Mouse (Mus musculus): ENCODE results near the gene Gcg. TPM values are rescaled to one million over a fixed set of nuclear protein-coding genes. Genes with fewer than 3 reads are reported as not detected.
A peak's percentile ranks its signal among the peaks of the same experiment; 100 is the strongest.

The Gcg gene
- polyA plus RNA-seq, 1 experiment from 2014 or later: not detected

- 38% methylated on average over 9 of the region's 9 CpGs for WGBS
- no peaks in the 10 kb centered on the region for H3K9me3 ChIP-seq
- no peak overlapping the region for H3K4me3 ChIP-seq
- no peak overlapping the region for H3K9ac ChIP-seq
- no peaks in the 10 kb centered on the region for H3K36me3 ChIP-seq
- no peak for ATAC-seq (ENCODE audit: insufficient number of reproducible peaks, low FRiP score, low TSS enrichment, low read depth)
- H3K4me2 ChIP-seq: no peak overlapping the region
- H3K27me3 ChIP-seq: no peaks in the 10 kb centered on the region
- no peaks in the 10 kb centered on the region for H3K4me1 ChIP-seq
- H3K27ac ChIP-seq: no peak overlapping the region
Observed at GRCm38 (mm10) chr2:62458070-62458469, 25.4 kb downstream of the Gcg start.

- H3K4me2 ChIP-seq: no peak overlapping the region
- 79% methylated on average over 11 of the region's 11 CpGs for WGBS
- no peaks in the 10 kb centered on the region for H3K4me1 ChIP-seq
- no peak overlapping the region for H3K4me3 ChIP-seq
- no peaks in the 10 kb centered on the region for H3K36me3 ChIP-seq
- H3K9ac ChIP-seq: no peak overlapping the region
- H3K27ac ChIP-seq: no peak overlapping the region
- no peaks in the 10 kb centered on the region for H3K9me3 ChIP-seq
- H3K27me3 ChIP-seq: no peaks in the 10 kb centered on the region
- ATAC-seq (ENCODE audit: insufficient number of reproducible peaks, low FRiP score, low TSS enrichment, low read depth): no peak
Observed at GRCm38 (mm10) chr2:62454991-62455390, 28.5 kb downstream of the Gcg start.

GRCm38 (mm10) chr2:62454033-62454432, 29.4 kb downstream of the Gcg start:
- Histone ChIP-seq H3K9ac (no peak overlapping the region), H3K27ac (no peak overlapping the region), H3K36me3 (no peaks in the 10 kb centered on the region), H3K4me2 (no peak overlapping the region), H3K27me3 (no peaks in the 10 kb centered on the region), H3K4me3 (no peak overlapping the region), H3K9me3 (no peaks in the 10 kb centered on the region), H3K4me1 (no peaks in the 10 kb centered on the region)
- 74% methylated on average over 6 of the region's 6 CpGs for WGBS
- no peak for ATAC-seq (ENCODE audit: insufficient number of reproducible peaks, low FRiP score, low TSS enrichment, low read depth)

- no peaks in the 10 kb centered on the region for H3K36me3 ChIP-seq
- H3K4me1 ChIP-seq: no peaks in the 10 kb centered on the region
- no peak for ATAC-seq (ENCODE audit: insufficient number of reproducible peaks, low FRiP score, low TSS enrichment, low read depth)
- H3K4me2 ChIP-seq: no peak overlapping the region
- 80% methylated on average over 6 of the region's 6 CpGs for WGBS
- H3K27me3 ChIP-seq: no peaks in the 10 kb centered on the region
- no peak overlapping the region for H3K9ac ChIP-seq
- no peak overlapping the region for H3K4me3 ChIP-seq
- H3K27ac ChIP-seq: no peak overlapping the region
- no peaks in the 10 kb centered on the region for H3K9me3 ChIP-seq
Observed at GRCm38 (mm10) chr2:62450364-62450763, 33.1 kb downstream of the Gcg start.

- Histone ChIP-seq H3K4me2 (no peak overlapping the region), H3K4me3 (no peak overlapping the region), H3K27me3 (no peaks in the 10 kb centered on the region), H3K4me1 (no peaks in the 10 kb centered on the region), H3K36me3 (no peaks in the 10 kb centered on the region), H3K9me3 (no peaks in the 10 kb centered on the region), H3K9ac (no peak overlapping the region), H3K27ac (no peak overlapping the region)
- WGBS: 76% methylated on average over 5 of the region's 5 CpGs
- ATAC-seq (ENCODE audit: insufficient number of reproducible peaks, low FRiP score, low TSS enrichment, low read depth): no peak
Observed at GRCm38 (mm10) chr2:62449692-62450346, 33.6 kb downstream of the Gcg start.

GRCm38 (mm10) chr2:62440802-62441544, 42.5 kb downstream of the Gcg start:
- no peaks in the 10 kb centered on the region for H3K27me3 ChIP-seq
- no peaks in the 10 kb centered on the region for H3K9me3 ChIP-seq
- 0 out of 2 replicates have a peak, but pooled peaks have one; percentile 30 for ATAC-seq (ENCODE audit: insufficient number of reproducible peaks, low FRiP score, low TSS enrichment, low read depth)
- WGBS: 59% methylated on average over 13 of the region's 13 CpGs
- H3K4me2 ChIP-seq: no peak overlapping the region
- no peaks in the 10 kb centered on the region for H3K4me1 ChIP-seq
- H3K36me3 ChIP-seq: no peaks in the 10 kb centered on the region
- H3K4me3 ChIP-seq: no peak overlapping the region
- no peak overlapping the region for H3K27ac ChIP-seq
- no peak overlapping the region for H3K9ac ChIP-seq

- H3K4me3 ChIP-seq: no peak overlapping the region
- WGBS: 74% methylated on average over 4 of the region's 4 CpGs
- no peaks in the 10 kb centered on the region for H3K27me3 ChIP-seq
- no peaks in the 10 kb centered on the region for H3K4me1 ChIP-seq
- no peaks in the 10 kb centered on the region for H3K9me3 ChIP-seq
- H3K27ac ChIP-seq: no peak overlapping the region
- no peak for ATAC-seq (ENCODE audit: insufficient number of reproducible peaks, low FRiP score, low TSS enrichment, low read depth)
- no peak overlapping the region for H3K4me2 ChIP-seq
- no peak overlapping the region for H3K9ac ChIP-seq
- H3K36me3 ChIP-seq: no peaks in the 10 kb centered on the region
Observed at GRCm38 (mm10) chr2:62440083-62440482, 43.4 kb downstream of the Gcg start.

GRCm38 (mm10) chr2:62431245-62431795, 52.1 kb downstream of the Gcg start:
- Histone ChIP-seq H3K27ac (no peak overlapping the region), H3K9ac (no peak overlapping the region), H3K4me1 (no peaks in the 10 kb centered on the region), H3K36me3 (no peaks in the 10 kb centered on the region), H3K9me3 (no peaks in the 10 kb centered on the region), H3K27me3 (no peaks in the 10 kb centered on the region), H3K4me2 (no peak overlapping the region), H3K4me3 (no peak overlapping the region)
- ATAC-seq (ENCODE audit: insufficient number of reproducible peaks, low FRiP score, low TSS enrichment, low read depth): no peak
- WGBS: 80% methylated on average over 8 of the region's 8 CpGs

GRCm38 (mm10) chr2:62425941-62426340, 57.5 kb downstream of the Gcg start:
- Histone ChIP-seq H3K9ac (no peak overlapping the region), H3K9me3 (no peaks in the 10 kb centered on the region), H3K27me3 (no peaks in the 10 kb centered on the region), H3K4me2 (no peak overlapping the region), H3K27ac (no peak overlapping the region), H3K4me3 (no peak overlapping the region), H3K4me1 (no peaks in the 10 kb centered on the region), H3K36me3 (no peaks in the 10 kb centered on the region)
- ATAC-seq (ENCODE audit: insufficient number of reproducible peaks, low FRiP score, low TSS enrichment, low read depth): no peak
- 84% methylated on average over 3 of the region's 3 CpGs for WGBS

Other genes with a start within 250 kb of the Gcg start
- 14.5 and 15.2 TPM in 2 replicates for gene Dpp4, start 71.4 kb downstream of the Gcg start, polyA plus RNA-seq (2015; fragmentation: Nextera tagmentation; extraction: Ambion mirVana)
- gene Fap, start 90.4 kb upstream of the Gcg start, polyA plus RNA-seq (2015; fragmentation: Nextera tagmentation; extraction: Ambion mirVana): 26.5 and 37.0 TPM in 2 replicates
- gene Ifih1, start 162.6 kb upstream of the Gcg start, polyA plus RNA-seq (2015; fragmentation: Nextera tagmentation; extraction: Ambion mirVana): 2.5 and 3.1 TPM in 2 replicates
- gene Gca, start 180.6 kb upstream of the Gcg start, polyA plus RNA-seq (2015; fragmentation: Nextera tagmentation; extraction: Ambion mirVana): 1.5 and 1.8 TPM in 2 replicates